Mouse (Mus musculus) spleen, adult 2 months (tissue): ENCODE results near the gene Btbd6. TPM values are rescaled to one million over a fixed set of nuclear protein-coding genes. Genes with fewer than 3 reads are reported as not detected.

Experiments
- DNase-seq, 2 experiments: peaks; one replicate each; pipeline versions ENCODE4 v3.0.0 to v3.0.0-alpha.2; 2012 to 2021; ENCODE audit warnings: low spot score in 2 of 2, low read depth in 1 of 2
- H3K27ac ChIP-seq: fragments of 200-500 bp; 2 replicates; pipeline ENCODE4 v1.5.1; 2012; ENCODE audit warnings: low read length, inconsistent platforms; ENCODE audit not compliant: insufficient read depth
- H3K27me3 ChIP-seq: fragments of 200-500 bp; 2 replicates; pipeline ENCODE4 v1.6.1; 2012; ENCODE audit warnings: mild to moderate bottlenecking, moderate library complexity, low read length, inconsistent platforms; ENCODE audit not compliant: control insufficient read depth, insufficient read depth
- H3K36me3 ChIP-seq: fragments of 200-500 bp; 2 replicates; pipeline ENCODE4 v1.6.1; 2012; ENCODE audit warnings: mild to moderate bottlenecking, low read length, inconsistent platforms; ENCODE audit not compliant: control insufficient read depth, insufficient read depth
- H3K4me1 ChIP-seq: fragments of 200-500 bp; 2 replicates; pipeline ENCODE4 v1.6.1; 2011; ENCODE audit warnings: inconsistent platforms; ENCODE audit not compliant: control insufficient read depth, insufficient read depth, insufficient read length
- H3K4me3 ChIP-seq: fragments of 200-500 bp; 2 replicates; pipeline ENCODE4 v1.5.1; 2011; ENCODE audit warnings: mild to moderate bottlenecking, inconsistent platforms; ENCODE audit not compliant: insufficient read depth, insufficient read length; ENCODE audit errors: extremely low read depth
- CTCF ChIP-seq: fragments of 200-500 bp; IDR thresholded peaks from 2 replicates; pipeline ENCODE4 v1.5.1; 2011; ENCODE audit warnings: mild to moderate bottlenecking, inconsistent platforms; ENCODE audit not compliant: insufficient read depth, insufficient read length, insufficient replicate concordance; ENCODE audit errors: extremely low read depth
- POLR2A ChIP-seq: fragments of 200-500 bp; IDR thresholded peaks from 2 replicates; pipeline ENCODE4 v1.6.1; 2011; ENCODE audit warnings: low read depth, low read length, inconsistent platforms
- WGBS: fragments of 180-500 bp; shearing (Covaris S2); methylation state at CpG from one replicate; pipeline ENCODE4 v1.1.7; 2018; 5-methylcytosine and 5-hydroxymethylcytosine counted together
- polyA plus RNA-seq: library from polyadenylated mRNA; depleted of rRNA; stranded (reverse); fragments of >200 nt; gene quantifications from 2 replicates; pipeline ENCODE4 v1.2.3, GENCODE M21; 2012

Gene Btbd6
- polyA plus RNA-seq, 1 experiment: 22.3 TPM

DNA sequence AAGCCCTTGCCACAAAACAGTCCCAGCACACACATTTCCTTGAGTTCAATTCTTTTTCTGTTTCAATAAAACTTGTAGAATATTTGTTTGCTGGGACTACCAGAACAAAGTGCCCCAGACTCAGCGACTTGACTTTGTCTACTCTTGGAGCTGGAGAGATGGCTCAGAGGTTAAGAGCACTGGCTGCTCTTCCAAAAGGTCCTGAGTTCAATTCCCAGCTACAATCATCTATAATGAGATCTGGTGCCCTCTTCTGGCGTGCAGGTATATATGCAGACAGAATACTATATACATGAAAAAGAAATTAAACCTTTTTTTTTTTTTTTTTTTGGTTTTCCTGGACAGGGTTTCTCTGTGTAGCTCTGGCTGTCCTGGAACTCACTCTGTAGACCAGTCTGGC is 26.4 kb downstream of the Btbd6 start:
- no peaks in the 10 kb centered on the region for H3K36me3 ChIP-seq
- 39% methylated on average over 2 of the region's 2 CpGs for WGBS
- no peaks in the 10 kb centered on the region for H3K27me3 ChIP-seq
- peaks cover 11% of the 10 kb centered on the region; the same call in 1 of the 2 replicates for H3K4me1 ChIP-seq
- H3K4me3 ChIP-seq: no peak overlapping the region
- no peak for DNase-seq
- TF ChIP-seq POLR2A (no peak), CTCF (no peak)
- H3K27ac ChIP-seq: no peak overlapping the region

DNA sequence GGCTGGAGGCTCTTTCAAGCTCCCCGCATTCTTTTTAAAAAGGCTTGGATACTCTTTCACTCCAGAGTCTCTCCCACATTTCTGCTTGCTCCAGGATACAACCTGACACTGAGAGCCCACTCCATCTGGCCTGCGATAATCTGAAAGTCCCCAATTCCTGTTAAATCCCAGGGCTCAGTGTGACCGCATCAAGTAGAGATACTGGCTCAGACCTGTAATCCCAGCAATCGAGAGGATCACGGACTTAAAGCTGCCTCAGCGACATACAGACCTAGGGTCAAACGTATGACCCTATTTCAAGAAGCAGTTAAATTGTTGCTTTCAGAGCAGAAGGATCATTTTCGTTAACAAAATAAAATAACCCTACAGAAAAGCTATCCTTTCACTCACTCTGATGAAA is 27.7 kb downstream of the Btbd6 start:
- DNase-seq: no peak
- H3K27ac ChIP-seq: no peak overlapping the region
- H3K36me3 ChIP-seq: no peaks in the 10 kb centered on the region
- peaks cover 7% of the 10 kb centered on the region; the same call in 1 of the 2 replicates for H3K4me1 ChIP-seq
- WGBS: 93% methylated on average over 8 of the region's 8 CpGs
- no peak for TF ChIP-seq CTCF
- no peak overlapping the region for H3K4me3 ChIP-seq
- no peaks in the 10 kb centered on the region for H3K27me3 ChIP-seq

DNA sequence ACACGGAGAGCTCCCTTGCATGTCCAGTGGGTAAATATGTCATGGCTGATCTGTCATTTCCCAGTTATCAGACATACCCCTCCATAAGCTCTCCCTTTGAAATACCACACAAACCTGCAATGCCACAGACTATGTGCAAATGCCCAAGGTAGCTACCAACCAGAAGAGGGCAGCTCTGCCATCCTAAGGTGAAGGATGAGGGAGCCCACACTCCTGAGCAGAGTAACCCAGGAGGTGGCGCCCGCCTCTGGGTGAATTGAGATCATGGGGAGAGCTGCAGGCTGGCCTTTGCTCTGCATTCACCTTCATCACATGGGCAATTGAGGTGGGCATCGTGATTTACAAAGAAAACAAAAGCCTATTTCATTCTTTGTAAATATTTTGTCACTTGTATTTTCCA is 28.7 kb downstream of the Btbd6 start:
- WGBS: 16% methylated on average over 4 of the region's 4 CpGs
- Histone ChIP-seq H3K4me1 (peaks cover 3% of the 10 kb centered on the region; the same call in 1 of the 2 replicates), H3K36me3 (no peaks in the 10 kb centered on the region), H3K4me3 (no peak overlapping the region), H3K27ac (no peak overlapping the region), H3K27me3 (no peaks in the 10 kb centered on the region)
- TF ChIP-seq CTCF (peak; percentile 88), POLR2A (no peak)
- peak; percentile 53 to 85 for DNase-seq

GRCm38 (mm10) chr12:113011702-113012360 is 35.5 kb downstream of the Btbd6 start:
- TF ChIP-seq CTCF (no peak), POLR2A (no peak)
- no peak overlapping the region for H3K4me3 ChIP-seq
- 62% methylated on average over 6 of the region's 6 CpGs for WGBS

DNA sequence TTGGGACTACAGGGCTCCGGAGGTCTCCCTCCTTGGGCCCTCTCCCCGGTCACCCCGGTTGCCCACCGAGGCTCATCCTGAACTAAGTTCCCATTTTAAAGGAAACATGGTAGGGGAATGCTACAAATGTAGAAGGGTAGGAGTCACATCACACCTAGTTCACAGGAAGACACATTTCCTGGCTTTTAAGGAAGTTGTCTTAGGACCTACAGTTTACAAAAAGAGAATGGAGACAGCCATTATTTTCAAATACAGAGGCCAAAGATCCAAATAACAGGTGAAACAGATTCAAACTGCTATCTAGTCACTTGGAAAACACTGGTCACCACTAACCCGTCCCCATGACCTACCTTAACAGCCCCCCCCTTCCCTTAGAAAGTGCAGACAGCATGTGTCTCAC is 36.2 kb downstream of the Btbd6 start:
- no peak overlapping the region for H3K4me3 ChIP-seq
- peak overlapping the region; percentile 43 for H3K27ac ChIP-seq
- no peak for DNase-seq
- H3K27me3 ChIP-seq: no peaks in the 10 kb centered on the region
- H3K36me3 ChIP-seq: no peaks in the 10 kb centered on the region
- no peak for TF ChIP-seq CTCF
- TF ChIP-seq POLR2A: no peak
- H3K4me1 ChIP-seq: peaks cover 10% of the 10 kb centered on the region
- WGBS: 31% methylated on average over 5 of the region's 5 CpGs

More at GRCm38 (mm10) chr12:113011702-113012360, 35.5 kb downstream of the Btbd6 start:
- no peaks in the 10 kb centered on the region for H3K27me3 ChIP-seq
- peak overlapping the region; percentile 16; the same call in 1 of the 2 replicates for H3K27ac ChIP-seq
- H3K36me3 ChIP-seq: no peaks in the 10 kb centered on the region
- H3K4me1 ChIP-seq: peaks cover 10% of the 10 kb centered on the region
- DNase-seq: no peak

- Histone ChIP-seq H3K27ac (peak overlapping the region; percentile 18; the same call in 1 of the 2 replicates), H3K4me3 (no peak overlapping the region), H3K4me1 (peaks cover 10% of the 10 kb centered on the region), H3K27me3 (no peaks in the 10 kb centered on the region), H3K36me3 (no peaks in the 10 kb centered on the region)
- WGBS: 81% methylated on average over 3 of the region's 3 CpGs
- DNase-seq: no peak
- TF ChIP-seq POLR2A (no peak), CTCF (no peak)
These were observed 36.8 kb downstream of the Btbd6 start for GRCm38 (mm10) chr12:113013021-113013491.
